Mouse (Mus musculus) frontal cortex, adult 2 months (tissue): ENCODE measurements around the gene Olfr1204. TPM values are rescaled to one million over a fixed set of nuclear protein-coding genes. Genes with fewer than 3 reads are reported as not detected.

Experiments used
- DNase-seq, 2 experiments: peaks; one replicate each; pipeline ENCODE4 v3.0.0; 2022; ENCODE audit warnings: low spot score in 1 of 2; ENCODE audit errors: extremely low spot score in 1 of 2
- polyA plus RNA-seq: library from polyadenylated mRNA; depleted of rRNA; stranded (reverse); fragments of >200 nt; gene quantifications from 2 replicates; pipeline ENCODE4 v1.2.3, GENCODE M21; 2012; rRNA removed

Gene Olfr1204
- polyA plus RNA-seq = not detected in 2 replicates

- DNase-seq = no peak
Measured at GRCm38 (mm10) chr2:88848992-88849391, at the start of gene Olfr1204. Gene Olfr1204, plus strand, starts transcription at chr2:88849292.

GRCm38 (mm10) chr2:88814196-88814595 is 34.9 kb upstream of the Olfr1204 start, which contains the start of gene Olfr1202:
Gene Olfr1202, plus strand, starts transcription at chr2:88814496.
- DNase-seq = no peak

- no peak for DNase-seq
Measured at GRCm38 (mm10) chr2:88829437-88829836, 19.7 kb upstream of the Olfr1204 start, which contains the start of gene Olfr1205. Gene Olfr1205, plus strand, starts transcription at chr2:88829737.

DNA sequence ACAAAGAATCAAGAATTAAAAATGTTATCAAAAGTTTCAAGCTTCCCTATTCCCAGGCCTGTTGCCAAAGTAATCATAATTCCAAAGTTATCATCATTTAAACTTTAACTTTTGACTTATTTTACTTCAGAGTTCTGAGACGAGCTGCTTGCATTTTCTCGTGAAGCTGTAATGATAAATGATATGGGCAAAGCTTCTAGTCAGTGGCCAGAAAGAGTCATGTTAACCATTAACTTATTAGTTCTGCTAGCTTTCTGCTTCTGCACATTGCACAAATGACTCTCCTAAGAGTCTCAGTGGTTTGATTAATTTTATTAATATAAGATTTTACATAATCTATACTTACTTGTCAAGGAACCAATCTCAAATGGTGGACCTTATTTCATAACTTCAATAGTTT is 10.6 kb upstream of the Olfr1204 start:
- no peak for DNase-seq

DNA sequence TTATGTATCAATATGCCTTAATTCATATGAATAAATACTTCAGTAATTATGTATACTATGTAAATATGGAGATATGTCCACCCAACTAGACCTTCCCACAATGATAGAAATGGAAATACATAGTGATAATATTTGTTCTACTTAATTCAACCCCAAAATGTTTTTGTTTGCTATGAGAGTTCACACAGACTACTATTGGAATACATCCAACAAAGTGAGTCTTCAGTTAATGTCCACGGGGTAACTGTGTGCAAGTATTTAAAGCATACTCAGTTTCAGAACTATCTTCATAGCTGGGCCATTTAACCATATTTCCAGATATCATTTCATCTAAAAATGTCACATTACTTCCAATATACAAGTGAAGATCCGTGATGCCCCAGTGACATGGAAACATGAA is 13.8 kb downstream of the Olfr1204 start, which contains the start of gene Olfr1206:
Olfr1206 (plus strand) TSS at position 301 of the 400 bp plus-strand sequence.
- no peak for DNase-seq

GRCm38 (mm10) chr2:88902211-88902610 is 53.1 kb downstream of the Olfr1204 start, which contains the start of gene Olfr1208:
Gene Olfr1208, minus strand, starts transcription at chr2:88902311.
- no peak for DNase-seq

Other genes with a start within 250 kb of the Olfr1204 start
- not detected in 2 replicates for gene Olfr1191-ps1, start 208.8 kb upstream of the Olfr1204 start, polyA plus RNA-seq
- not detected in 2 replicates for gene Olfr1192-ps1, start 200.8 kb upstream of the Olfr1204 start, polyA plus RNA-seq
- gene Olfr1193, start 173.7 kb upstream of the Olfr1204 start, polyA plus RNA-seq = not detected in 2 replicates
- not detected in 2 replicates for gene Olfr1195, start 160.1 kb upstream of the Olfr1204 start, polyA plus RNA-seq
- gene Olfr1196, start 144.7 kb upstream of the Olfr1204 start, polyA plus RNA-seq = not detected in 2 replicates
- not detected in 2 replicates for gene Olfr1197, start 116.9 kb upstream of the Olfr1204 start, polyA plus RNA-seq
- not detected in 2 replicates for gene Olfr1198, start 97.9 kb upstream of the Olfr1204 start, polyA plus RNA-seq
- gene Olfr1199, start 88.8 kb upstream of the Olfr1204 start, polyA plus RNA-seq = not detected in 2 replicates
- not detected in 2 replicates for gene Olfr1200, start 78.8 kb upstream of the Olfr1204 start, polyA plus RNA-seq
- gene Olfr1201, start 56.3 kb upstream of the Olfr1204 start, polyA plus RNA-seq = not detected in 2 replicates
- not detected in 2 replicates for gene Olfr1202, start 34.8 kb upstream of the Olfr1204 start, polyA plus RNA-seq
- gene Olfr1205, start 19.6 kb upstream of the Olfr1204 start, polyA plus RNA-seq = not detected in 2 replicates
- not detected in 2 replicates for gene Olfr1206, start 13.9 kb downstream of the Olfr1204 start, polyA plus RNA-seq
- not detected in 2 replicates for gene Olfr1208, start 53.0 kb downstream of the Olfr1204 start, polyA plus RNA-seq
- gene Olfr1209, start 65.9 kb downstream of the Olfr1204 start, polyA plus RNA-seq = not detected in 2 replicates
- not detected in 2 replicates for gene Olfr1211, start 88.8 kb downstream of the Olfr1204 start, polyA plus RNA-seq
- not detected in 2 replicates for gene Olfr1212, start 104.7 kb downstream of the Olfr1204 start, polyA plus RNA-seq
- not detected in 2 replicates for gene Gm13762, start 131.0 kb downstream of the Olfr1204 start, polyA plus RNA-seq
- not detected in 2 replicates for gene Olfr1214, start 143.4 kb downstream of the Olfr1204 start, polyA plus RNA-seq
- not detected in 2 replicates for gene Olfr1215, start 157.7 kb downstream of the Olfr1204 start, polyA plus RNA-seq
- gene Olfr1216, start 169.0 kb downstream of the Olfr1204 start, polyA plus RNA-seq = not detected in 2 replicates
- gene Olfr1217, start 182.8 kb downstream of the Olfr1204 start, polyA plus RNA-seq = 0.15 TPM in 1 of 2 replicates, not detected in the other
- not detected in 2 replicates for gene Olfr1218, start 211.9 kb downstream of the Olfr1204 start, polyA plus RNA-seq
- gene Olfr1219, start 234.2 kb downstream of the Olfr1204 start, polyA plus RNA-seq = not detected in 2 replicates